Mouse (Mus musculus) heart, adult 2 months (tissue): ENCODE data around the gene Klhl40. TPM values are rescaled to one million over a fixed set of nuclear protein-coding genes. Genes with fewer than 3 reads are reported as not detected.

ENCODE experiments used
- DNase-seq, 2 experiments: peaks; one replicate each; pipeline ENCODE4 v3.0.0; 2021
- H3K27ac ChIP-seq: fragments of 200-600 bp; 2 replicates; pipeline ENCODE4 v1.8.1; 2022
- H3K27me3 ChIP-seq: fragments of 200-500 bp; 2 replicates; pipeline ENCODE4 v1.6.1; 2012; ENCODE audit warnings: mild to moderate bottlenecking, low read length, inconsistent platforms, mixed read lengths; ENCODE audit not compliant: control insufficient read depth, insufficient read depth
- H3K36me3 ChIP-seq: fragments of 200-500 bp; 2 replicates; pipeline ENCODE4 v1.6.1; 2012; ENCODE audit warnings: low read length, inconsistent platforms; ENCODE audit not compliant: control insufficient read depth, insufficient read depth
- H3K4me1 ChIP-seq: fragments of 200-500 bp; 2 replicates; pipeline ENCODE4 v1.6.1; 2011; ENCODE audit warnings: low read length; ENCODE audit not compliant: control insufficient read depth, insufficient read depth
- H3K4me3 ChIP-seq: fragments of 200-600 bp; 2 replicates; pipeline ENCODE4 v1.8.1; 2022
- H3K79me2 ChIP-seq: fragments of 200-500 bp; replicated peaks from 2 replicates; pipeline ENCODE4 v1.6.1; 2012; ENCODE audit warnings: mild to moderate bottlenecking, inconsistent platforms, low read length, moderate library complexity, mixed read lengths; ENCODE audit not compliant: control insufficient read depth, insufficient read depth
- H3K9ac ChIP-seq: fragments of 200-500 bp; 2 replicates; pipeline ENCODE4 v1.6.1; 2012; ENCODE audit warnings: low read depth, mild to moderate bottlenecking, control low read depth, inconsistent platforms, low read length, mixed read lengths
- CTCF ChIP-seq: fragments of 200-600 bp; IDR thresholded peaks from 2 replicates; pipeline ENCODE4 v1.8.1; 2022; ENCODE audit warnings: antibody characterized with exemption, mild to moderate bottlenecking, moderate library complexity
- EP300 ChIP-seq: fragments of 200-500 bp; IDR thresholded peaks from 2 replicates; pipeline ENCODE4 v1.6.1; 2011; ENCODE audit warnings: low read depth, low read length, control low read depth; ENCODE audit not compliant: insufficient read depth
- WGBS: fragments of 180-500 bp; shearing (Covaris S2); methylation state at CpG from one replicate; pipeline ENCODE4 v1.1.7; 2018; 5-methylcytosine and 5-hydroxymethylcytosine counted together
- intact Hi-C: fragments of 180-260 bp; cut with DNase I; formaldehyde crosslinking; loops from one replicate; pipeline ENCODE4 v1.15.1; 2025
- polyA plus RNA-seq: library from polyadenylated mRNA; depleted of rRNA; stranded (reverse); fragments of >200 nt; gene quantifications from 2 replicates; pipeline ENCODE4 v1.2.3, GENCODE M21; 2012; rRNA removed
- total RNA-seq, 2 experiments: library from RNA; stranded (reverse); gene quantifications; 2 replicates each; pipeline ENCODE4 v1.2.3; 2021

Klhl40 gene
- total and polyA plus RNA-seq, 3 experiments = 12.3 to 17.4 (median 13.1) TPM

GRCm38 (mm10) chr9:121830243-121830955, 53.0 kb downstream of the Klhl40 start:
- H3K9ac ChIP-seq = no peak overlapping the region
- 78% methylated on average over 6 of the region's 6 CpGs for WGBS
- H3K4me1 ChIP-seq = no peaks in the 10 kb centered on the region
- no peaks in the 10 kb centered on the region for H3K36me3 ChIP-seq
- peak; percentile 35 to 60 for DNase-seq
- no peaks in the 10 kb centered on the region for H3K79me2 ChIP-seq
- H3K27me3 ChIP-seq = no peaks in the 10 kb centered on the region
- intact Hi-C loops = loop anchor here (5.0 kb wide), 1 partner anchor 157 kb away; no protein-coding TSS in a partner anchor
- H3K4me3 ChIP-seq = no peak overlapping the region
- TF ChIP-seq CTCF (peak; percentile 72), EP300 (no peak)
- no peak overlapping the region for H3K27ac ChIP-seq

- Histone ChIP-seq H3K27ac (no peak overlapping the region), H3K4me1 (no peaks in the 10 kb centered on the region), H3K79me2 (no peaks in the 10 kb centered on the region), H3K4me3 (no peak overlapping the region), H3K27me3 (no peaks in the 10 kb centered on the region), H3K36me3 (no peaks in the 10 kb centered on the region), H3K9ac (no peak overlapping the region)
- 19% methylated on average over 6 of the region's 6 CpGs for WGBS
- intact Hi-C loops = loop anchor here (1.0 to 5.0 kb wide), 2 partner anchors 46 to 156 kb away; no protein-coding TSS in a partner anchor
- DNase-seq = peak; percentile 63 to 78
- peak; percentile 93 for TF ChIP-seq CTCF
- no peak for TF ChIP-seq EP300
Measured at GRCm38 (mm10) chr9:121830956-121831293, 53.5 kb downstream of the Klhl40 start.

Other genes with a start within 250 kb of the Klhl40 start
- gene Lyzl4, start 135.5 kb upstream of the Klhl40 start, total RNA-seq = not detected
- gene Lyzl4, start 135.5 kb upstream of the Klhl40 start, polyA plus RNA-seq = 0.12 and 0.88 TPM in 2 replicates
- gene Vipr1, start 134.9 kb upstream of the Klhl40 start, total RNA-seq = 1 to 10 TPM; 1.2 to 1.4 TPM
- 0.41 and 0.45 TPM in 2 replicates for gene Vipr1, start 134.9 kb upstream of the Klhl40 start, polyA plus RNA-seq
- 1 to 10 TPM; 3.9 to 5.0 TPM for gene Sec22c, start 72.1 kb upstream of the Klhl40 start, total RNA-seq
- 6.7 and 9.5 TPM in 2 replicates for gene Sec22c, start 72.1 kb upstream of the Klhl40 start, polyA plus RNA-seq
- 100 to 1,000 TPM; 125 to 138 TPM for gene Ss18l2, start 67.3 kb upstream of the Klhl40 start, total RNA-seq
- 103 and 154 TPM in 2 replicates for gene Ss18l2, start 67.3 kb upstream of the Klhl40 start, polyA plus RNA-seq
- gene Nktr, start 58.4 kb upstream of the Klhl40 start, total RNA-seq = 10 to 100 TPM; 28.7 to 33.1 TPM
- 23.1 and 39.2 TPM in 2 replicates for gene Nktr, start 58.4 kb upstream of the Klhl40 start, polyA plus RNA-seq
- gene Zfp651, start 18.3 kb upstream of the Klhl40 start, total RNA-seq = 100 to 1,000 TPM; 117 to 130 TPM
- 67.7 and 84.2 TPM in 2 replicates for gene Zfp651, start 18.3 kb upstream of the Klhl40 start, polyA plus RNA-seq
- gene Hhatl, start 14.9 kb downstream of the Klhl40 start, total RNA-seq = 100 to 1,000 TPM in 1 of 2 experiments, 10 to 100 TPM in 1; 96.3 to 111 TPM
- 201 and 224 TPM in 2 replicates for gene Hhatl, start 14.9 kb downstream of the Klhl40 start, polyA plus RNA-seq
- gene Ccdc13, start 61.9 kb downstream of the Klhl40 start, total RNA-seq = not detected
- gene Ccdc13, start 61.9 kb downstream of the Klhl40 start, polyA plus RNA-seq = 0.32 and 0.49 TPM in 2 replicates
- gene Higd1a, start 80.8 kb downstream of the Klhl40 start, total RNA-seq = 100 to 1,000 TPM; 198 to 199 TPM
- 71.7 and 106 TPM in 2 replicates for gene Higd1a, start 80.8 kb downstream of the Klhl40 start, polyA plus RNA-seq
- gene Ackr2, start 120.7 kb downstream of the Klhl40 start, total RNA-seq = 1 to 10 TPM in 1 of 2 experiments, under 1 TPM in 1; 0.84 to 2.4 TPM
- gene Ackr2, start 120.7 kb downstream of the Klhl40 start, polyA plus RNA-seq = 3.1 and 3.5 TPM in 2 replicates
- gene Cyp8b1, start 138.7 kb downstream of the Klhl40 start, total RNA-seq = not detected
- 0.06 and 0.15 TPM in 2 replicates for gene Cyp8b1, start 138.7 kb downstream of the Klhl40 start, polyA plus RNA-seq
- gene Fam198a, start 173.4 kb downstream of the Klhl40 start, total RNA-seq = under 1 TPM; 0.42 to 0.96 TPM
- 1.5 and 2.2 TPM in 2 replicates for gene Fam198a, start 173.4 kb downstream of the Klhl40 start, polyA plus RNA-seq
- gene Pomgnt2, start 219.5 kb downstream of the Klhl40 start, total RNA-seq = 10 to 100 TPM; 14.0 to 15.3 TPM
- 21.0 and 21.4 TPM in 2 replicates for gene Pomgnt2, start 219.5 kb downstream of the Klhl40 start, polyA plus RNA-seq